Mouse (Mus musculus) cortical plate, adult 2 months (tissue): ENCODE data around the gene Mecr.

Experiments used
- CTCF ChIP-seq: fragments of 200-500 bp; IDR thresholded peaks from 2 replicates; pipeline ENCODE4 v1.5.1; 2011; ENCODE audit warnings: mild to moderate bottlenecking, control low read depth, low read length; ENCODE audit not compliant: insufficient read depth; ENCODE audit errors: extremely low read depth
- POLR2A ChIP-seq: fragments of 200-500 bp; IDR thresholded peaks from 2 replicates; pipeline ENCODE4 v1.6.1; 2011; ENCODE audit warnings: mild to moderate bottlenecking, low read length, control low read depth; ENCODE audit not compliant: insufficient read depth; ENCODE audit errors: extremely low read depth

GRCm38 (mm10) chr4:131861341-131861739, 18.1 kb downstream of the Mecr start:
- no peak for TF ChIP-seq POLR2A
- TF ChIP-seq CTCF = no peak
